Mouse (Mus musculus) lung, embryonic 14.5 days (tissue): ENCODE results near the gene Hk1. TPM values are rescaled to one million over a fixed set of nuclear protein-coding genes. Genes with fewer than 3 reads are reported as not detected.

Source experiments
- ATAC-seq: fragments of 200-750 bp; cut with Nextera tagmentation; 2 replicates; pipeline ENCODE4 v1.8.0; 2017; ENCODE audit warnings: mild to moderate bottlenecking, moderate TSS enrichment, moderate library complexity; ENCODE audit not compliant: insufficient read depth
- DNase-seq: peaks from one replicate; pipeline ENCODE4 v3.0.0-alpha.2; 2015
- H3K27ac ChIP-seq: fragments of 300-500 bp; sonication (generic); 2 replicates; pipeline ENCODE4 v1.5.1; 2014; ENCODE audit warnings: low read depth, mild to moderate bottlenecking, moderate library complexity
- H3K27me3 ChIP-seq: fragments of 300-500 bp; sonication (generic); 2 replicates; pipeline ENCODE4 v1.6.1; 2014; ENCODE audit warnings: low read length, control low read depth; ENCODE audit not compliant: insufficient read depth
- H3K36me3 ChIP-seq: fragments of 300-500 bp; sonication (generic); 2 replicates; pipeline ENCODE4 v1.6.1; 2014; ENCODE audit warnings: control low read depth; ENCODE audit not compliant: insufficient read depth
- H3K4me1 ChIP-seq: fragments of 300-500 bp; sonication (generic); 2 replicates; pipeline ENCODE4 v1.6.1; 2014; ENCODE audit warnings: antibody characterized with exemption, control low read depth; ENCODE audit not compliant: insufficient read depth
- H3K4me2 ChIP-seq: fragments of 300-500 bp; sonication (generic); 2 replicates; pipeline ENCODE4 v1.6.1; 2014; ENCODE audit warnings: mild to moderate bottlenecking
- H3K4me3 ChIP-seq: fragments of 300-500 bp; sonication (generic); 2 replicates; pipeline ENCODE4 v1.5.1; 2014; ENCODE audit warnings: low read depth, low read length
- H3K9ac ChIP-seq: fragments of 300-500 bp; sonication (generic); 2 replicates; pipeline ENCODE4 v1.6.1; 2014
- H3K9me3 ChIP-seq: fragments of 300-500 bp; sonication (generic); 2 replicates; pipeline ENCODE4 v1.6.1; 2016; ENCODE audit warnings: low read depth, low read length, control low read depth
- CTCF ChIP-seq: IDR thresholded peaks from 2 replicates; pipeline ENCODE4 v1.5.1; 2016; ENCODE audit warnings: antibody characterized with exemption, low read depth
- WGBS: fragments of 180-500 bp; shearing (Covaris S2); extraction: QIAGEN DNeasy Blood & Tissue Kit; methylation state at CpG from one replicate; pipeline ENCODE4 v1.1.7; 2014; 5-methylcytosine and 5-hydroxymethylcytosine counted together
- polyA plus RNA-seq: library from polyadenylated mRNA; unstranded; fragments of >200 nt; fragmentation: Nextera tagmentation; extraction: Ambion mirVana; gene quantifications from 2 replicates; pipeline ENCODE4 v1.2.1, GENCODE M21; 2014

Hk1 gene
- polyA plus RNA-seq, 1 experiment from 2014 or later = 20.9 TPM

GRCm38 (mm10) chr10:62222777-62223176 is 156.9 kb downstream of the Hk1 start:
- Histone ChIP-seq H3K4me3 (no peak overlapping the region), H3K9ac (no peak overlapping the region), H3K4me2 (0 out of 2 replicates have a peak overlapping the region, but pooled peaks have one; percentile 22), H3K27me3 (no peaks in the 10 kb centered on the region), H3K4me1 (0 out of 2 replicates have a peak, but pooled peaks cover 4% of the 10 kb centered on the region), H3K27ac (peak overlapping the region; percentile 54), H3K36me3 (no peaks in the 10 kb centered on the region), H3K9me3 (no peaks in the 10 kb centered on the region)
- WGBS = 56% methylated on average over 17 of the region's 17 CpGs
- DNase-seq (peak; percentile 72), ATAC-seq (peak; percentile 76)
- TF ChIP-seq CTCF = no peak

GRCm38 (mm10) chr10:62221647-62222046 is 158.1 kb downstream of the Hk1 start:
- ATAC-seq (no peak), DNase-seq (no peak)
- no peak for TF ChIP-seq CTCF
- Histone ChIP-seq H3K4me1 (0 out of 2 replicates have a peak, but pooled peaks cover 4% of the 10 kb centered on the region), H3K4me3 (no peak overlapping the region), H3K9ac (no peak overlapping the region), H3K27ac (peak overlapping the region; percentile 56), H3K36me3 (no peaks in the 10 kb centered on the region), H3K4me2 (no peak overlapping the region), H3K9me3 (no peaks in the 10 kb centered on the region), H3K27me3 (no peaks in the 10 kb centered on the region)
- 71% methylated on average over 2 of the region's 2 CpGs for WGBS

GRCm38 (mm10) chr10:62220732-62221514 is 158.8 kb downstream of the Hk1 start:
- Histone ChIP-seq H3K4me1 (0 out of 2 replicates have a peak, but pooled peaks cover 4% of the 10 kb centered on the region), H3K4me3 (no peak overlapping the region), H3K4me2 (no peak overlapping the region), H3K27me3 (no peaks in the 10 kb centered on the region), H3K9me3 (no peaks in the 10 kb centered on the region), H3K36me3 (no peaks in the 10 kb centered on the region), H3K9ac (no peak overlapping the region), H3K27ac (peak overlapping the region; percentile 11; the same call in 1 of the 2 replicates)
- no peak for DNase-seq
- WGBS = 49% methylated on average over 8 of the region's 8 CpGs
- no peak for TF ChIP-seq CTCF
- no peak for ATAC-seq

Other genes starting within 250 kb of the Hk1 start
- not detected in 2 replicates for gene Neurog3, start 246.8 kb downstream of the Hk1 start, polyA plus RNA-seq
- 2.4 and 2.6 TPM in 2 replicates for gene Fam241b, start 236.0 kb downstream of the Hk1 start, polyA plus RNA-seq
- 32.5 and 36.3 TPM in 2 replicates for gene Tspan15, start 148.7 kb downstream of the Hk1 start, polyA plus RNA-seq
- 0.46 and 0.85 TPM in 2 replicates for gene Tacr2, start 127.5 kb downstream of the Hk1 start, polyA plus RNA-seq
- 1.4 and 1.5 TPM in 2 replicates for gene Hkdc1, start 42.6 kb upstream of the Hk1 start, polyA plus RNA-seq
- 0.50 and 0.60 TPM in 2 replicates for gene 4930507D05Rik, start 69.6 kb upstream of the Hk1 start, polyA plus RNA-seq
- gene Supv3l1, start 69.8 kb upstream of the Hk1 start, polyA plus RNA-seq = 27.3 and 27.6 TPM in 2 replicates
- 71.2 and 75.7 TPM in 2 replicates for gene Vps26a, start 106.9 kb upstream of the Hk1 start, polyA plus RNA-seq
- 33.8 and 39.4 TPM in 2 replicates for gene Srgn, start 147.5 kb upstream of the Hk1 start, polyA plus RNA-seq
- 41.5 and 42.7 TPM in 2 replicates for gene Kif1bp, start 198.5 kb upstream of the Hk1 start, polyA plus RNA-seq
- 34.4 and 35.4 TPM in 2 replicates for gene Ddx21, start 222.4 kb upstream of the Hk1 start, polyA plus RNA-seq